Mouse (Mus musculus): ENCODE measurements around the gene Arv1. TPM values are rescaled to one million over a fixed set of nuclear protein-coding genes. Genes with fewer than 3 reads are reported as not detected.

The Arv1 gene
- polyA plus RNA-seq, 1 experiment = 8.8 TPM

DNA sequence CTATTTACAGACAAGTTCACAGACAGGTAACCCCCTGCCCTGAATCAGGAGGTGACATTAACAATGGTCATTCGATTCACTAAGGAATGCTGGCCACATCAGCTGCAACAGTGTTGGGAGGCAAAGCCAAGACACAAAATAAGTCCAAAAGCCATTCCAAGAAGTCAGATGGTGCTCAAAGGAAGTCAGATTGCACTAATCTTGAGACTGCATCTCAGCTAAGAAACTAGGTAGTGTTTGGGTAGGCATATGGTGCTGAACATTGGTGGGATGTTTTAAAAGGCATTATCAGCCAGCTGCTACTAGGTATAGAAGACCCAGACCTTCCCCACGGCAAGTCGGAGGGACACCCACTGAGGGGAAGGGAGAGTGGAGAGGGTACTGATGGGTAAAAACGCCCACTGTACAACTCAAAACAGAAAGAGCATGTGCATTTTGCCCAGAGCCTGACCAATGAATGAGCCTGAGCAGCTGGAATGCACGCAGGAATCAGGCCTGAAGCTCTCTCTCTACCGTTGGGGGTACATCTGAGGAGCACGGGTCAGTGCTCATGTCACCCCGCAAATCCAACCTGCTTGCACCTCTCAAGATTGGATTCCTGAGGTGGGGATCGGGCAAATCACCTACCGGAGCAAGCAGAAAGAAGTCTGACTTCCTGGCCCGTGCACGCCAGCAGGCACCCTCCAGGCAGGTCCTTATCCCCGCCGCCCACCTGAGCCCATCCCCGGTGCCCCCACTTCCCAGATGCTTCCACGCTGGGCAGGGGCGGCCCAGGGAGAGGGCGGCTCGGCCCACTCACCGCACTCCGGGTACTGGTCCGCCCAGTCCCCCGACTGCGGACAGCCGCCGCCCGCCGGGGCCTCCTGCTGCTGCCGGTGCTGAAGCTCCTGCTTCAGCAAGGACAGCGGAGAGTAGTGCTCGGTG, 739 bp upstream of the Arv1 start:
- 2% methylated on average over 31 of the region's 31 CpGs for WGBS
- H3K27ac ChIP-seq (ENCODE audit: insufficient read depth, low read depth, low read length) = no peak overlapping the region
- TF ChIP-seq POLR2A (IDR thresholded peaks at IDR 0.05; ENCODE audit: low read depth, low read length) = no peak
- no peak for TF ChIP-seq CTCF (conservative IDR thresholded peaks at IDR 0.05; ENCODE audit: insufficient read depth, insufficient read length, low read depth, low read length)

DNA sequence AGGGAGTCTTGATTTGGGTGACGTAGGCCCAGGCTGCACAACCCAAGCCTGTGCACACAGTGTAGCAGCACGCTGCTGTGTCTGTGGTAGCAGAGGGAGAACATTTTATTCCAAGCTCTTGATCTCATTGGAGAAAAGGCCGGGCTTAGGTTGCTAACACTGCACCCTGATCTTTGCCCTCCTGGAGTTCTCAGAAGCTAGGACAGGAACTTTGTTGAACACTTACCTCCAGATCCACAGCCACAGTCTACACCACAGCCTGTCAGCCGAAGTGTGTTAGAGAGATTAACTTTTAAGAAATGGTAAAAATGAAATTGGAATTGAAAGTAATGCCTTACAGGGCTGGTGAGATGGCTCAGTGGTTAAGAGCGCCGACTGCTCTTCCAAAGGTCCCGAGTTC, 2.4 kb downstream of the Arv1 start:
- peak; percentile 66 for DNase-seq
- 72% methylated on average over 7 of the region's 7 CpGs for WGBS
- Histone ChIP-seq H3K36me3 (ENCODE audit: control insufficient read depth, insufficient read depth, low read length) (no peaks in the 10 kb centered on the region), H3K27me3 (replicated peaks; ENCODE audit: control insufficient read depth, insufficient read depth, low read length) (no peaks in the 10 kb centered on the region), H3K4me1 (ENCODE audit: control insufficient read depth, insufficient read depth, low read length) (peaks cover 16% of the 10 kb centered on the region), H3K4me3 (ENCODE audit: insufficient read depth, low read depth, low read length) (no peak overlapping the region), H3K27ac (ENCODE audit: insufficient read depth, low read depth, low read length) (no peak overlapping the region)
- no peak for TF ChIP-seq POLR2A (IDR thresholded peaks at IDR 0.05; ENCODE audit: low read depth, low read length)
- TF ChIP-seq CTCF (conservative IDR thresholded peaks at IDR 0.05; ENCODE audit: insufficient read depth, insufficient read length, low read depth, low read length) = no peak

More for the DNA sequence above, 739 bp upstream of the Arv1 start:
- Histone ChIP-seq H3K4me1 (ENCODE audit: control insufficient read depth, insufficient read depth, low read length) (peaks cover 16% of the 10 kb centered on the region), H3K4me3 (ENCODE audit: insufficient read depth, low read depth, low read length) (peak overlapping the region; percentile 77), H3K36me3 (ENCODE audit: control insufficient read depth, insufficient read depth, low read length) (no peaks in the 10 kb centered on the region), H3K27me3 (replicated peaks; ENCODE audit: control insufficient read depth, insufficient read depth, low read length) (no peaks in the 10 kb centered on the region)
- DNase-seq = no peak

DNA sequence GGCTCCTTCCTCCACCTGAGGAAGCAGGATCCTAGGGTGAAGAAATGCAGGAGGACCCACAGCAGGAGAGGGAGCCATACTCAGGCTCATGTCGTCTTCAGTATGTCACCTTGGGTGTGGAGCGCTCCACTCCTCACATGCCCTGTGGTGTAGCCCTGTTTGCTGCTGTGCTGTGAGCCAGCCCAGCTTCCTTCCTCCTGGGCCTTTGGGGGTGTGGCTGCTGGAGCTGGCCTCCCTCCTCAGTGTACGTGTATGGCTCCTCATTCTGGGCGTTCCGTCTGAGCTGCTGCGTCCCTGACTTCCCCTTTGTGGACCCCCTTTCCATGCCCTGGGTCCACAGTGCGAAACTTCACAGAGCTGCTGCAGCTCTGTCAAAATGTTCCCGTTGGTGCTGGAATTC, 10.9 kb downstream of the Arv1 start:
- WGBS = 81% methylated on average over 8 of the region's 8 CpGs
- Histone ChIP-seq H3K27me3 (replicated peaks; ENCODE audit: control insufficient read depth, insufficient read depth, low read length) (no peaks in the 10 kb centered on the region), H3K36me3 (ENCODE audit: control insufficient read depth, insufficient read depth, low read length) (peaks cover 1% of the 10 kb centered on the region; the same call in 1 of the 2 replicates), H3K27ac (ENCODE audit: insufficient read depth, low read depth, low read length) (no peak overlapping the region), H3K4me1 (ENCODE audit: control insufficient read depth, insufficient read depth, low read length) (no peaks in the 10 kb centered on the region), H3K4me3 (ENCODE audit: insufficient read depth, low read depth, low read length) (no peak overlapping the region)
- TF ChIP-seq CTCF (conservative IDR thresholded peaks at IDR 0.05; ENCODE audit: insufficient read depth, insufficient read length, low read depth, low read length) = no peak
- no peak for TF ChIP-seq POLR2A (IDR thresholded peaks at IDR 0.05; ENCODE audit: low read depth, low read length)
- no peak for DNase-seq

DNA sequence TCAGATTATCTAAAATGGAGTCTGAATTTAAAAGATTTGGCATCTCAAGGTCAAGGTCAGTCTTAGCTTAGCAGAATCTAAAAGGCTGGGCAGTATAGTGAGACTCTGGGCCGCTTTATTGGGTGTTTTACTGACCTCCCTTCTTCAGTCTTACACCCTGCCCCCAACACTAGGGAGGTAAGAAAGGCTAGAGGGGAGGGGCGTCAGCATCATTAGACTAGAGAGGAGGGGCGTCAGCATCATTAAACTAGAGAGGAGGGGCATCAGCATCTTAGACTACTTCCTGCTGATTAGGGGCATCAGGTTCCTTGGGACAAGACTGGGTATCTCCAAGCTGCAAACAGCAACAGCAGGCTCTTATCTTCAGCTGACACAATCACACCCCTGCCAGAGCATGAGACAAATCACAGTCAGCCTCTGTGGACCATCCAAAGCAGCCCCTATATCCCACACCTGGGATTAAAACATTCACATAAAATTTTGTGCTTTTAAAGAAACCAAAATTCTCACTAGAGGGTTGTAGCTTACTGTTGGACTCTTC, 13.5 kb downstream of the Arv1 start:
- Histone ChIP-seq H3K4me3 (ENCODE audit: insufficient read depth, low read depth, low read length) (no peak overlapping the region), H3K27ac (ENCODE audit: insufficient read depth, low read depth, low read length) (no peak overlapping the region), H3K27me3 (replicated peaks; ENCODE audit: control insufficient read depth, insufficient read depth, low read length) (no peaks in the 10 kb centered on the region), H3K36me3 (ENCODE audit: control insufficient read depth, insufficient read depth, low read length) (peaks cover 1% of the 10 kb centered on the region; the same call in 1 of the 2 replicates), H3K4me1 (ENCODE audit: control insufficient read depth, insufficient read depth, low read length) (no peaks in the 10 kb centered on the region)
- WGBS = 76% methylated on average over 3 of the region's 3 CpGs
- DNase-seq = no peak
- TF ChIP-seq POLR2A (IDR thresholded peaks at IDR 0.05; ENCODE audit: low read depth, low read length) = no peak
- no peak for TF ChIP-seq CTCF (conservative IDR thresholded peaks at IDR 0.05; ENCODE audit: insufficient read depth, insufficient read length, low read depth, low read length)

GRCm38 (mm10) chr8:124739268-124739667, 17.3 kb downstream of the Arv1 start:
- Histone ChIP-seq H3K27ac (ENCODE audit: insufficient read depth, low read depth, low read length) (no peak overlapping the region), H3K4me1 (ENCODE audit: control insufficient read depth, insufficient read depth, low read length) (no peaks in the 10 kb centered on the region), H3K36me3 (ENCODE audit: control insufficient read depth, insufficient read depth, low read length) (no peaks in the 10 kb centered on the region), H3K27me3 (replicated peaks; ENCODE audit: control insufficient read depth, insufficient read depth, low read length) (no peaks in the 10 kb centered on the region), H3K4me3 (ENCODE audit: insufficient read depth, low read depth, low read length) (no peak overlapping the region)
- TF ChIP-seq POLR2A (IDR thresholded peaks at IDR 0.05; ENCODE audit: low read depth, low read length) (no peak), CTCF (conservative IDR thresholded peaks at IDR 0.05; ENCODE audit: insufficient read depth, insufficient read length, low read depth, low read length) (peak; percentile 85)
- DNase-seq = peak; percentile 53
- WGBS = 65% methylated on average over 1 of the region's 1 CpGs

DNA sequence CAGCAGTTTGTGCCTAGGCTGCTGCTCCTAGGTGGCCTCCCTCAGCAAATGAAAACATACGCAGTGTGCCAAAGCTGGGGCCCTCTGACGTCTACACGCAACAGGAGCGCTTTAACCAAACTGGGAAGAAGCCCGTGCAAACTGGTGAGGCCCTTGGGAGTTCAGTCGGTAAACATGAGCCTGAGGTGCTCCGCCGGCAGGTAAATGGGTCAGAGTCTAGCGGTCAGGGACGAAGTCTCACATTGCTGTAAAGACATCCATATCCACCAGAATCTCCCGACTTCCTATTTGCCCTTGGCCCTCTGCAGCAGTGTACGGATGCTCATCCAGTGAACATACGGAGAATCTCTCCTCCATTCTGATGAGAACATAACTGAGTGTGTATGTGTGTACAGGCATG, 24.7 kb downstream of the Arv1 start:
- H3K4me1 ChIP-seq (ENCODE audit: control insufficient read depth, insufficient read depth, low read length) = no peaks in the 10 kb centered on the region; the same call in 1 of the 2 replicates
- H3K36me3 ChIP-seq (ENCODE audit: control insufficient read depth, insufficient read depth, low read length) = no peaks in the 10 kb centered on the region
- 52% methylated on average over 13 of the region's 13 CpGs for WGBS
- H3K27ac ChIP-seq (ENCODE audit: insufficient read depth, low read depth, low read length) = no peak overlapping the region
- DNase-seq = no peak
- TF ChIP-seq POLR2A (IDR thresholded peaks at IDR 0.05; ENCODE audit: low read depth, low read length) = no peak
- no peak for TF ChIP-seq CTCF (conservative IDR thresholded peaks at IDR 0.05; ENCODE audit: insufficient read depth, insufficient read length, low read depth, low read length)
- H3K4me3 ChIP-seq (ENCODE audit: insufficient read depth, low read depth, low read length) = no peak overlapping the region
- H3K27me3 ChIP-seq (replicated peaks; ENCODE audit: control insufficient read depth, insufficient read depth, low read length) = no peaks in the 10 kb centered on the region

- no peaks in the 10 kb centered on the region for H3K36me3 ChIP-seq (ENCODE audit: control insufficient read depth, insufficient read depth, low read length)
- H3K4me1 ChIP-seq (ENCODE audit: control insufficient read depth, insufficient read depth, low read length) = no peaks in the 10 kb centered on the region; the same call in 1 of the 2 replicates
- DNase-seq = peak; percentile 13
- TF ChIP-seq POLR2A (IDR thresholded peaks at IDR 0.05; ENCODE audit: low read depth, low read length) = no peak
- TF ChIP-seq CTCF (conservative IDR thresholded peaks at IDR 0.05; ENCODE audit: insufficient read depth, insufficient read length, low read depth, low read length) = no peak
- H3K27me3 ChIP-seq (replicated peaks; ENCODE audit: control insufficient read depth, insufficient read depth, low read length) = no peaks in the 10 kb centered on the region
- WGBS = under 1% methylated on average over 31 of the region's 31 CpGs
- peak overlapping the region; percentile 52 for H3K4me3 ChIP-seq (ENCODE audit: insufficient read depth, low read depth, low read length)
- H3K27ac ChIP-seq (ENCODE audit: insufficient read depth, low read depth, low read length) = no peak overlapping the region
Observed at GRCm38 (mm10) chr8:124751191-124751590, 29.3 kb downstream of the Arv1 start.
